Mouse (Mus musculus) kidney, postnatal 0 days (tissue): ENCODE measurements around the gene Ppp4c. TPM values are rescaled to one million over a fixed set of nuclear protein-coding genes. Genes with fewer than 3 reads are reported as not detected.
"Not testable (repeated sequence)": the region's sequence is repeated elsewhere in the genome, so short reads cannot be mapped to it uniquely, and the experiment has no call there.

Experiments
- ATAC-seq: fragments of 200-750 bp; cut with Nextera tagmentation; replicated peaks from 2 replicates; pipeline ENCODE4 v1.8.0; 2017; ENCODE audit warnings: low read depth, moderate number of reproducible peaks, moderate TSS enrichment, moderate library complexity; ENCODE audit not compliant: low FRiP score
- DNase-seq: peaks from one replicate; pipeline ENCODE4 v3.0.0-alpha.2; 2016; ENCODE audit warnings: low spot score
- H3K27ac ChIP-seq: fragments of 300-500 bp; sonication (generic); 2 replicates; pipeline ENCODE4 v1.5.1; 2014; ENCODE audit warnings: mild to moderate bottlenecking
- H3K27me3 ChIP-seq: fragments of 300-500 bp; sonication (generic); 2 replicates; pipeline ENCODE4 v1.6.1; 2014; ENCODE audit warnings: low read length, mixed read lengths; ENCODE audit not compliant: insufficient read depth
- H3K36me3 ChIP-seq: fragments of 300-500 bp; sonication (generic); 2 replicates; pipeline ENCODE4 v1.6.1; 2014; ENCODE audit warnings: low read length, mixed read lengths; ENCODE audit not compliant: insufficient read depth
- H3K4me1 ChIP-seq: fragments of 300-500 bp; sonication (generic); replicated peaks from 2 replicates; pipeline ENCODE4 v1.6.1; 2014; ENCODE audit warnings: antibody characterized with exemption, low read length, mixed read lengths; ENCODE audit not compliant: insufficient read depth
- H3K4me2 ChIP-seq: fragments of 300-500 bp; sonication (generic); 2 replicates; pipeline ENCODE4 v1.6.1; 2014; ENCODE audit warnings: mild to moderate bottlenecking, low read length, moderate library complexity, mixed read lengths
- H3K4me3 ChIP-seq: fragments of 300-500 bp; sonication (generic); replicated peaks from 2 replicates; pipeline ENCODE4 v1.5.1; 2014; ENCODE audit warnings: low read depth, low read length
- H3K9ac ChIP-seq: fragments of 300-500 bp; sonication (generic); 2 replicates; pipeline ENCODE4 v1.6.1; 2014; ENCODE audit warnings: low read depth, low read length
- H3K9me3 ChIP-seq: fragments of 300-500 bp; sonication (generic); replicated peaks from 2 replicates; pipeline ENCODE4 v1.6.1; 2016; ENCODE audit warnings: low read length, inconsistent platforms, mixed read lengths
- CTCF ChIP-seq: IDR thresholded peaks from 2 replicates; pipeline ENCODE4 v1.5.1; 2016; ENCODE audit warnings: antibody characterized with exemption, low read depth, mild to moderate bottlenecking, moderate library complexity
- WGBS: fragments of 180-500 bp; shearing (Covaris S2); extraction: QIAGEN DNeasy Blood & Tissue Kit; methylation state at CpG from one replicate; pipeline ENCODE4 v1.1.7; 2014; 5-methylcytosine and 5-hydroxymethylcytosine counted together
- polyA plus RNA-seq: library from polyadenylated mRNA; unstranded; fragments of >200 nt; fragmentation: Nextera tagmentation; extraction: Ambion mirVana; gene quantifications from 2 replicates; pipeline ENCODE4 v1.2.1, GENCODE M21; 2015

Ppp4c gene
- polyA plus RNA-seq, 1 experiment from 2014 or later = 192 TPM

DNA sequence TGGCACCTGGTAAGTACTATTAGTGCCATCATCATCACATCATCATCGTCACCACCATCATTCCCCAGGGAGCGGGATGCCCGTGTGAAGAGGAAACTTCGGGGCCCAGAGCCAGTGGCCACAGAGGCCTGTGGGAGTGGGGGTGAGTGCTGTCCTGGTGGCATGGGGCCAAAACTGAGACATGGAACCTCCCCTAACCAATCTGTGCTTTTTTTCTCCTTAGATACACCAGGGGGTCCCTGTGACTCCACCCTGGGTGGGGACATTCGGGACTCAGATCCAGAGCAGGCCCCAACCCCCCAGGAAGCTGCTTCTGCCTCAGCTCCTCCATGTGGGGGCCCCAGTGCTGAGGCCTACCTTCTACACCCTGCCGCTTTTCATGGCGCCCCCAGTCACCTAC is 7.8 kb downstream of the Ppp4c start:
- Histone ChIP-seq H3K36me3 (peaks cover 54% of the 10 kb centered on the region), H3K27me3 (no peaks in the 10 kb centered on the region), H3K9ac (no peak overlapping the region), H3K4me2 (no peak overlapping the region), H3K9me3 (no peaks in the 10 kb centered on the region), H3K27ac (no peak overlapping the region), H3K4me1 (peaks cover 10% of the 10 kb centered on the region; the same call in 1 of the 2 replicates), H3K4me3 (no peak overlapping the region)
- WGBS = 69% methylated on average over 7 of the region's 7 CpGs
- ATAC-seq = no peak
- DNase-seq = no peak
- TF ChIP-seq CTCF = no peak

GRCm38 (mm10) chr7:126782693-126783092 is 9.6 kb downstream of the Ppp4c start:
- Histone ChIP-seq H3K36me3 (peaks cover 42% of the 10 kb centered on the region), H3K4me2 (no peak overlapping the region), H3K4me1 (peaks cover 16% of the 10 kb centered on the region), H3K4me3 (no peak overlapping the region), H3K9ac (no peak overlapping the region), H3K9me3 (no peaks in the 10 kb centered on the region), H3K27ac (no peak overlapping the region), H3K27me3 (no peaks in the 10 kb centered on the region)
- DNase-seq (no peak), ATAC-seq (no peak)
- TF ChIP-seq CTCF = no peak
- WGBS = 63% methylated on average over 13 of the region's 13 CpGs

DNA sequence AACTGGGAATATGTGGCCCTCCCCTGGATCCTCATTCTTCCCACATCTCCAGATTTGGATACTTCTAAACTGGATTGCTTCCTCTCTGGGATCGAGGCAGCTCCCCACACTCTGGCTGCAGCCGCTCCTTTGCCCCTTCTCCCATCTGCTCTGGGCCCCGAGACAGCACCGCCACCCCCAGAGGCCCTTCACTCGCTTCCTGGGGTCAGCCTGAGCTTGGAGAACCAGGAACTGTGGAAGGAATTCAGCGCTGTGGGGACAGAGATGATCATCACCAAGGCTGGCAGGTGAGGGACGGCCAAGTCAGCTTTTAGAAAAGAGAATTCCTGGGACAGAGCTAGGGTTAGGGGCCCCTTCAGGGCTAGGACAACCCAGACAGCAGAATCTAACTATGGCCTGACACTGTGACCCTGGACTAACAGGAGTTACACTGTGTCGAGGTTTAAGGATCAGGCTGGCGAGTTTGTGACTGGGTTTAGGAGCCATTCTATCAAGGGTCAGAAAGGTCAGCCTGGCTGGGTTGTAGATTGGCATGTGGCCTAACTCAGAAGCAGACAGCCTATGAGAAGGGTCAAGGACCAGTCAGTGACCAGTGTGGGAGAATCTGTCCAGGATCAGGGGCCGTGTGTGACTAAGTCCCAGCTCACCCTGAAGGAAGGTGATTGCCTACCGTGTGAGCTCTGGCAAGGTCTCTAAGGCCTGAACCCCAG is 10.5 kb downstream of the Ppp4c start:
- DNase-seq = no peak
- ATAC-seq = no peak
- H3K4me1 ChIP-seq = peaks cover 20% of the 10 kb centered on the region
- WGBS = 36% methylated on average over 11 of the region's 11 CpGs
- H3K27ac ChIP-seq = no peak overlapping the region
- H3K36me3 ChIP-seq = peaks cover 33% of the 10 kb centered on the region
- no peak for TF ChIP-seq CTCF
- H3K27me3 ChIP-seq = no peaks in the 10 kb centered on the region
- H3K9me3 ChIP-seq = no peaks in the 10 kb centered on the region
- H3K9ac ChIP-seq = no peak overlapping the region; the same call in 1 of the 2 replicates
- H3K4me2 ChIP-seq = peak overlapping the region; percentile 76; the same call in 1 of the 2 replicates
- no peak overlapping the region for H3K4me3 ChIP-seq

DNA sequence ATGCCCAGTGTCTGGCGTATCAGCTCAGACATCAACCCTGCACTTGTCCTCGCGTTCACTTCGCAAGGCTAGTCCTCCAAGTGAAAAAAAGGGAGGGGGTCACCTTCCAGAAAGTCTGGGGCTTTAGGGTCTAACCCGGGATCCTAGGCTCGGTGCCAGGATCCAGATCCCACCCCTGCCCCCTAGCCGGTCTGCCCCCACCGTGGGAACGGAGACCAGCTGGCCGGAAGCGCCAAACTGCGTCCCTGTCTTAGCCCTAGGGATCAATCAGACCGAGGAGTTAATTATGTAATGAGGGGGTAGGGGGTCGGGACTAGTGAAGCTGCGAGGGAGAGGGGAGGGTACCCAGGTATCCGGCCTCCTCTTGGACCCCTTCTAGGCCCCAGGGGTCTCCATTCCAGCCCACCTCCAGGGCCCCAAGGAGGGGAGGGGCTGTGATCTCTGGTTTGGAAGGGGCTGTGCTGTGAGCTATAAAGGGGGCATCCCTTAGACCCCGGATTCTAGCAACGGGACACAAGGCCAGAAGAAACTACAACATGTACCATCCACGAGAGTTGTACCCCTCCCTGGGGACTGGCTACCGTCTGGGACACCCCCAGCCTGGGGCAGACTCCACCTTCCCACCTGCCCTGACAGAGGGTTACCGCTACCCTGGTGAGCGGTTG is 11.2 kb downstream of the Ppp4c start, which contains the start of gene Tbx6:
TSS of gene Tbx6 (plus strand) at position 513 of the 665 bp plus-strand sequence.
- 5% methylated on average over 22 of the region's 22 CpGs for WGBS
- DNase-seq = peak; percentile 27
- Histone ChIP-seq H3K4me3 (peak within 1 kb of the TSS; percentile 33), H3K9ac (peak within 1 kb of the TSS; percentile 59), H3K27ac (no peak within 1 kb of the TSS), H3K27me3 (no peaks in the 10 kb centered on the region), H3K4me2 (peak within 1 kb of the TSS; percentile 76), H3K9me3 (no peaks in the 10 kb centered on the region), H3K36me3 (peaks cover 26% of the 10 kb centered on the region), H3K4me1 (peaks cover 24% of the 10 kb centered on the region)
- no peak for TF ChIP-seq CTCF
- ATAC-seq = 0 out of 2 replicates have a peak, but pooled peaks have one; percentile 2

GRCm38 (mm10) chr7:126779983-126780970 is 12.0 kb downstream of the Ppp4c start:
- no peaks in the 10 kb centered on the region for H3K27me3 ChIP-seq
- H3K4me1 ChIP-seq = peaks cover 28% of the 10 kb centered on the region
- no peaks in the 10 kb centered on the region for H3K9me3 ChIP-seq
- H3K27ac ChIP-seq = peak overlapping the region; percentile 39; the same call in 1 of the 2 replicates
- TF ChIP-seq CTCF = peak; percentile 94
- WGBS = under 1% methylated on average over 21 of the region's 21 CpGs
- DNase-seq (peak; percentile 94), ATAC-seq (peak; percentile 49)
- H3K9ac ChIP-seq = peak overlapping the region; percentile 59
- peak overlapping the region; percentile 33 for H3K4me3 ChIP-seq
- H3K4me2 ChIP-seq = peak overlapping the region; percentile 76
- H3K36me3 ChIP-seq = peaks cover 19% of the 10 kb centered on the region

DNA sequence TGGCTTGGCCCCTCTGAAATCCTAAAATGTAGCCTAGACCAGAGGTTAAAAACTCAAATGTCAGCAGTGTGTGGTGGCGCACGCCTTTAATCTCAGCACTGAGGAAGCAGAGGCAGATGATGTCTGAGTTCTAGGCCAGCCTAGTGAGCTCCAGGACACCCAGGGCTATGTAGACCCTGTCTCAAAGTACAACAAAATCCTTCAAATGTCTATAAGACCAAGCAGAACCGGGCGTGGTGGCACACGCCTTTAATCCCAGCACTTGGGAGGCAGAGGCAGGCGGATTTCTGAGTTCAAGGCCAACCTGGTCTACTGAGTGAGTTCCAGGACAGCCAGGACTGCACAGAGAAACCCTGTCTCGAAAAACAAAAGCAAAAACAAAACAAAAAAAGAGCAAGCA is 13.2 kb downstream of the Ppp4c start:
- not testable (repeated sequence) for H3K27ac ChIP-seq, H3K9ac ChIP-seq, H3K9me3 ChIP-seq, DNase-seq, ATAC-seq, H3K27me3 ChIP-seq, H3K4me3 ChIP-seq, H3K36me3 ChIP-seq, H3K4me2 ChIP-seq
- peaks cover 28% of the 10 kb centered on the region for H3K4me1 ChIP-seq
- WGBS = 92% methylated on average over 7 of the region's 7 CpGs
